ENCODE assay signal across 12 mouse cellular contexts in the genomic region with DNA sequence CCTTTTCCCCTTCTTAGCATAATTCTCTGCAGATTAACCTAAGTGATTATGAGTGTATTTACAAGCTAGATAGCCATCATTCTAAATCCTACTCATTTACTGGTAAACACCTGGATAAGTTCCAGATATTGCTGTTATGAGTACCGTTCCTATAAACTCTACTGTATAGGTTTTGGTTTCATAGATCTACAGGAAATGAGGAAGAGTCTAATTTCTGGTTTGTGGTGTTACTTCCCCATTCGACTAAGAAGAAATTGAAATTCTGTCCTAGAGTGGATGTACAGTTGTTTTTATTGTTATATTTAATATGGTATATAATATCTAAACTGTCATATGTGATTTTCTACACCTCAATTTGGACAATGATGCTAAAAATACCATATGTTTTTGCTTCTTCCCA.
"Had no signal": no experiment of that assay in that cellular context is flagged by ENCODE, and none has a peak within 500 bp of the region (broad histone marks: within the 10 kb centered on the region; RNA-seq: fewer than 3 reads in every experiment).

No protein-coding gene starts in this region.

- DNase-seq: retina, postnatal 1 day; right cerebral cortex, adult 18-20 months; right cerebral cortex, postnatal 14 days; right cerebral cortex, postnatal 25 days; right cerebral cortex, postnatal 4 days; spleen, adult 18-20 months; thymus, adult 18-20 months; thymus, adult 2 months; thymus, postnatal 14 days; thymus, postnatal 25 days; thymus, postnatal 36 days; thymus, postnatal 4 days had no signal
